Mouse (Mus musculus) brain, embryonic 14.5 days (tissue): ENCODE measurements around the gene Nmral1.
"Not testable (repeated sequence)": the region's sequence is repeated elsewhere in the genome, so short reads cannot be mapped to it uniquely, and the experiment has no call there.

Experiments used
- CTCF ChIP-seq: fragments of 200-500 bp; IDR thresholded peaks from 2 replicates; pipeline ENCODE4 v1.5.1; 2012; ENCODE audit warnings: inconsistent platforms, mild to moderate bottlenecking, moderate library complexity, borderline replicate concordance; ENCODE audit not compliant: insufficient read depth, insufficient read length; ENCODE audit errors: extremely low read depth
- POLR2A ChIP-seq: fragments of 200-500 bp; IDR thresholded peaks from 2 replicates; pipeline ENCODE4 v1.6.1; 2012; ENCODE audit warnings: mild to moderate bottlenecking, inconsistent platforms, borderline replicate concordance; ENCODE audit not compliant: poor library complexity, insufficient read depth, insufficient read length, severe bottlenecking; ENCODE audit errors: extremely low read depth

DNA sequence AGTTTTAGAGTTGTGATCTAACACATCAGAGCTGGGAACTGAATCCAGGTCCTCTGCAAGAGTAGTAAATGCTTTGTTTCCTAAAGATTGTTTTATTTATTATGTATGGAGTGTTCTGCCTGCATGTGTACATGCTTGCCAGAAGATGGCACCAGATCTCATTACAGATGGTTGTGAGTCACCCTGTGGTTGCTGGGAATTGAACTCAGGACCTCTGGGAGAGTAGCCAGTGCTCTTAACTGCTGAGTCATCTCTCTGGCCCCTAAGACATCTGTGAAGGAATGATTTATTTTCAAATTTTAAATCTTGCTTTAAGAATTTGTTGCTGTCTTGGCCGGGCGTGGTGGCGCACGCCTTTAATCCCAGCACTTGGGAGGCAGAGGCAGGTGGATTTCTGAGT lies 29.8 kb downstream of the Nmral1 start:
- not testable (repeated sequence) for TF ChIP-seq POLR2A, CTCF
